Mouse (Mus musculus): ENCODE measurements around the gene Cadm2. TPM values are rescaled to one million over a fixed set of nuclear protein-coding genes. Genes with fewer than 3 reads are reported as not detected.

The Cadm2 gene
- polyA plus RNA-seq, 1 experiment from 2014 or later = 14.8 TPM

DNA sequence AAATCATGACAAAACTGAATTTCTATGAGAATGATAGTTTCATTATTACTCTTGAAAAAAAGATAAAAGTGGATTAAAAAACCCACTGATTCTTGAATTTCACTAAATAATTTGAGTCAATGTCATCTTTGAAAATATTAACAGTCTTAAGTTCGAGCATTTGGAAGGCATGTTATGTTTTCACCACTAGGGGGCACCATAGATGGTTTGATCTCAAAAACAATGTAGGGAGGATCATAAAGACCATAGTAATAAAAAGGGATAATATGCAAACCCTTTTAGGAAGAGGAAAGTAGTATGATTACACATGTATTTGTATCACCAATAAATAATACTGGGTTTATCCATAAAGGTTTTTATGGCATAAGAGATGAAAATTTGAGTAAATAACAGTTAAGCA, 385.8 kb downstream of the Cadm2 start:
- no peak overlapping the region for H3K4me2 ChIP-seq (replicated peaks)
- H3K9ac ChIP-seq = no peak overlapping the region
- WGBS = 25% methylated on average over 1 of the region's 1 CpGs
- no peaks in the 10 kb centered on the region for H3K36me3 ChIP-seq
- no peak overlapping the region for H3K4me3 ChIP-seq
- no peak for ATAC-seq (ENCODE audit: low FRiP score)
- H3K9me3 ChIP-seq (replicated peaks) = no peaks in the 10 kb centered on the region
- no peak overlapping the region for H3K27ac ChIP-seq
- no peaks in the 10 kb centered on the region for H3K27me3 ChIP-seq
- H3K4me1 ChIP-seq = no peaks in the 10 kb centered on the region

GRCm38 (mm10) chr16:67226696-67227095, 394.0 kb downstream of the Cadm2 start:
- Histone ChIP-seq H3K27me3 (no peaks in the 10 kb centered on the region), H3K27ac (no peak overlapping the region), H3K4me2 (replicated peaks) (no peak overlapping the region), H3K4me1 (no peaks in the 10 kb centered on the region), H3K4me3 (no peak overlapping the region), H3K9me3 (replicated peaks) (no peaks in the 10 kb centered on the region), H3K36me3 (no peaks in the 10 kb centered on the region), H3K9ac (no peak overlapping the region)
- 73% methylated on average over 1 of the region's 1 CpGs for WGBS
- ATAC-seq (ENCODE audit: low FRiP score) = no peak

- Histone ChIP-seq H3K9ac (no peak overlapping the region), H3K4me2 (replicated peaks) (no peak overlapping the region), H3K9me3 (replicated peaks) (no peaks in the 10 kb centered on the region), H3K36me3 (no peaks in the 10 kb centered on the region), H3K4me3 (no peak overlapping the region), H3K27ac (no peak overlapping the region), H3K27me3 (no peaks in the 10 kb centered on the region), H3K4me1 (no peaks in the 10 kb centered on the region)
- no peak for ATAC-seq (ENCODE audit: low FRiP score)
Observed at GRCm38 (mm10) chr16:67203329-67203728, 417.4 kb downstream of the Cadm2 start.

DNA sequence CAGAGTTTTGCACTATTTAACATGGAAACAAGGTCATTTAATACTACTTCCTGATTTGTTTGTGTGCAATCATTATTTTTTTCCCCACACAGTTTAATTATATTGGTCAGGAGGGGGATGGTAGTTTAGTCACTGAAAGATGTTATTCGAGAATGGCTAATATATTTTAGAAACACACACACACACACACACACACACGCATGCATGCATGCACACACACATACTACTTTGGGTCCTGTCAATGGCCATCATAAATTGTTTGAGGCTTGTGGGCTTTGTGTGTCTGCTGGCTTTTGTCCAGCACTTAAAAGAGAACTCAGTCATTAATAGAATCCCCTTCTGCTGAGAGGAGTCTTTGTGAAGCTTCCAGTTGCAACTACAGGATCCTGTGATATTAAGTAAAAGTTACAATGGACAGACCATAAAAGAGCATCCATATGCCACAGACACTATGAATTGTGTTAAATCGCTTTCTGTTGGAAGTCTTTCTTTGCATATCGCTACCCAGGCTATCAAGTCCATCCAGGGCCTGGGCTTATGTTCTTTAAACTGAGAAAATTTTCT, 427.8 kb downstream of the Cadm2 start:
- H3K27ac ChIP-seq = no peak overlapping the region
- 79% methylated on average over 4 of the region's 4 CpGs for WGBS
- ATAC-seq (ENCODE audit: low FRiP score) = no peak

DNA sequence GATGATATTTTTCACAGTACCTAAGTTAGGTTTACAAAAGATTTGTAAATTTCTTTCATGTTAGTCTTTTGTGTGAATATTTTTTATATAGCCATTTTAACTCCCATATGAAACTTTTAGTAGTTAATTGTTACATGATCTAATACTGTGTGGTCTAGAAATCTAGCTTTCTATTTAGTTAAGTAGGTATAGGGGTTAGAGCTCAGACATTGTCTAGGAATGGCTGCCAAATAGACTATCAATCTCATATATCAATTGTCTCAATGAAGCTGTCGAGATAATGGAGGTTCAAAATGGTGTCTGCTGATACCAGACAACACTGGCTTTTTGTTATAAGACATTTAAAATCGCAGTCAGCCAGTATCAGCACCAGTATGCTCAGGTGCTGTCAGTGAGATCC, 428.3 kb downstream of the Cadm2 start:
- no peaks in the 10 kb centered on the region for H3K36me3 ChIP-seq
- H3K9me3 ChIP-seq (replicated peaks) = no peaks in the 10 kb centered on the region
- no peaks in the 10 kb centered on the region for H3K27me3 ChIP-seq
- H3K4me1 ChIP-seq = no peaks in the 10 kb centered on the region
- no peak overlapping the region for H3K4me3 ChIP-seq
- ATAC-seq (ENCODE audit: low FRiP score) = no peak
- no peak overlapping the region for H3K4me2 ChIP-seq (replicated peaks)
- H3K9ac ChIP-seq = no peak overlapping the region
- no peak overlapping the region for H3K27ac ChIP-seq
- WGBS = 60% methylated on average over 2 of the region's 2 CpGs

More for the DNA sequence above, 427.8 kb downstream of the Cadm2 start:
- no peaks in the 10 kb centered on the region for H3K9me3 ChIP-seq (replicated peaks)
- no peak overlapping the region for H3K4me2 ChIP-seq (replicated peaks)
- no peak overlapping the region for H3K4me3 ChIP-seq
- H3K36me3 ChIP-seq = no peaks in the 10 kb centered on the region
- no peak overlapping the region for H3K9ac ChIP-seq
- H3K27me3 ChIP-seq = no peaks in the 10 kb centered on the region
- H3K4me1 ChIP-seq = no peaks in the 10 kb centered on the region

DNA sequence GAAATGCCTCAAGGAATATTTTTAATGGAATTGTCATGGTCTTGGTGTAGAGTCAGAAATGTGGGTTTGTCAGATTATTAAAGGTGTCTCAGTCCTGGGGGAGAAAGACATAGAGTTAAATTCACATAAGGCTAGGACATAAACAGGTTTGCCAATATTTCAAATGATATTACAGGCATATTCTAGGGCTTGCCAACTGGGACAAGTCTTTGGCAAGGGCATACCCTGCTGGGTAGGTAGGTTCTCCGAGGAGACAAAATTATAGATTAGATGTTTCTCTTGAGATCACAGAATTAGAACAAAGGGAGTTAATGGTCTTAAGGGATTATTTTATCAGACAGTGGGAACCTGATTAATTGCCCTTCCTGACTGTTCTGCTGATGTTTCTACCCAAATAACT, 434.4 kb downstream of the Cadm2 start:
- H3K36me3 ChIP-seq = no peaks in the 10 kb centered on the region

DNA sequence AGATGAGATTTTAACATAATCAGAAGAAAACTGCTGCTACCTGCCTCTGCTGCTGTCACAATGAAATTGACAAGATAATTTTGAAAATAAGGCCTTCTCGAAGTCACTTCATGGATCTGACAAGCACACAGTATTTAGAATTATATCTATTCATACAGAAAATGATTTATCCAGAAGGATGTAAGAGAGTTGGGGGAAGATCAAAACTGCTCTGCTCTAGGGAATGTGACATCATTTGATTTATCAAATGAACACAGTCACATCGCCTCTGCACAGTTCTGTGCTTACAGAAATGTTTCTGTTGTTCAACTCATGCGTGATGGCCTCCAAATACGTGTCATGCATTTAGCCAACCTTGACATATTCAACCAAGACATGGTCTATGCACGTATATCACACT, 437.8 kb downstream of the Cadm2 start:
- H3K9ac ChIP-seq = no peak overlapping the region
- no peak overlapping the region for H3K27ac ChIP-seq
- ATAC-seq (ENCODE audit: low FRiP score) = no peak
- no peaks in the 10 kb centered on the region for H3K9me3 ChIP-seq (replicated peaks)
- no peaks in the 10 kb centered on the region for H3K4me1 ChIP-seq
- H3K4me3 ChIP-seq = no peak overlapping the region
- H3K27me3 ChIP-seq = no peaks in the 10 kb centered on the region
- 74% methylated on average over 5 of the region's 5 CpGs for WGBS
- no peak overlapping the region for H3K4me2 ChIP-seq (replicated peaks)
- no peaks in the 10 kb centered on the region for H3K36me3 ChIP-seq

More for the DNA sequence above, 434.4 kb downstream of the Cadm2 start:
- H3K4me2 ChIP-seq (replicated peaks) = no peak overlapping the region
- no peaks in the 10 kb centered on the region for H3K27me3 ChIP-seq
- no peaks in the 10 kb centered on the region for H3K4me1 ChIP-seq
- ATAC-seq (ENCODE audit: low FRiP score) = no peak
- no peak overlapping the region for H3K9ac ChIP-seq
- WGBS = 88% methylated on average over 1 of the region's 1 CpGs
- no peak overlapping the region for H3K27ac ChIP-seq
- H3K4me3 ChIP-seq = no peak overlapping the region
- no peaks in the 10 kb centered on the region for H3K9me3 ChIP-seq (replicated peaks)

- H3K9me3 ChIP-seq (replicated peaks) = no peaks in the 10 kb centered on the region
- H3K9ac ChIP-seq = no peak overlapping the region
- H3K27me3 ChIP-seq = no peaks in the 10 kb centered on the region
- 59% methylated on average over 4 of the region's 4 CpGs for WGBS
- peak; percentile 50; the same call in 1 of the 2 replicates for ATAC-seq (ENCODE audit: low FRiP score)
- H3K27ac ChIP-seq = no peak overlapping the region
- no peaks in the 10 kb centered on the region for H3K4me1 ChIP-seq
- no peaks in the 10 kb centered on the region for H3K36me3 ChIP-seq
- no peak overlapping the region for H3K4me3 ChIP-seq
- H3K4me2 ChIP-seq (replicated peaks) = no peak overlapping the region
Observed at GRCm38 (mm10) chr16:67175386-67175785, 445.3 kb downstream of the Cadm2 start.

GRCm38 (mm10) chr16:67162211-67162790, 458.4 kb downstream of the Cadm2 start:
- ATAC-seq (ENCODE audit: low FRiP score) = no peak
- H3K9me3 ChIP-seq (replicated peaks) = no peaks in the 10 kb centered on the region
- H3K27ac ChIP-seq = no peak overlapping the region
- no peaks in the 10 kb centered on the region for H3K4me1 ChIP-seq
- H3K27me3 ChIP-seq = no peaks in the 10 kb centered on the region
- H3K4me2 ChIP-seq (replicated peaks) = no peak overlapping the region
- H3K4me3 ChIP-seq = no peak overlapping the region
- no peaks in the 10 kb centered on the region for H3K36me3 ChIP-seq
- 34% methylated on average over 6 of the region's 6 CpGs for WGBS
- H3K9ac ChIP-seq = no peak overlapping the region

DNA sequence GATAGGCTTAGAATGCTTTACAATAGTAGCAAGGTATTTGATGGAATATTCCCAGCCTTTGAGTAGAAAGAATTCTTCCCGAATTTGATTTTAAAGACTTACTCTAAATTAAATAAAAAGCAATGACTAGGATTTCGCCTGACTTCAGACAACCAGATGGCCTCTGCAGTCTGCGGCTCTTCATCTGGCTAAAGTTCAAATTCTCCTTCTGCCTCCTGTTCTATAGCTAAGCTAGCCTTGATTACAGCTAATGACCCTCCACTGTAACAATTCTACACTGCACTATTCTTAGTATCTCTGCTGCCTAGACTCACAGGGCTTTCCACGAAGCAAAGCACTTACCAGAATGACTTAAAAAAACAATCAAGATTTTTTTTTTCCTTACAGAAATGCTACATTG, 495.9 kb downstream of the Cadm2 start:
- WGBS = 78% methylated on average over 4 of the region's 4 CpGs
- Histone ChIP-seq H3K27ac (no peak overlapping the region), H3K4me2 (replicated peaks) (no peak overlapping the region), H3K27me3 (no peaks in the 10 kb centered on the region), H3K36me3 (no peaks in the 10 kb centered on the region), H3K9me3 (replicated peaks) (no peaks in the 10 kb centered on the region), H3K4me1 (no peaks in the 10 kb centered on the region), H3K4me3 (no peak overlapping the region), H3K9ac (no peak overlapping the region)
- no peak for ATAC-seq (ENCODE audit: low FRiP score)

DNA sequence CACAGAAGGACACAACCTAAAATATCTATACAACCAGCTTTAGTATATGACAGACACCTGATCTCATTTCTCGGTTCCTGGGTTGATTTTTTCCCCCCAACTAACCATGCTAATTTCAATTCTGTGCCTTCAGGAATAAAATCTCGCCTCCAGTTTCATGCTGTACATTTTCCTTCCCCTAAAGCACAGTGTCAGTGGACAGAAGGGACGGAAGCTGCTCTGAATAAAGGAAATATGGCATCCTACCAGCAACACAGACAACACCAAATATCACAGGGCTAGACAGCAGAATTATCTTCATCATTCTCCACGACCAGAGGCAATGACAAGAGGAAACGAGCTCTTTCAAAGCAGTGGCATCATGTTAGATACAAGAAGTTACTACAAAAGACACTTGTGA, 498.2 kb downstream of the Cadm2 start:
- 70% methylated on average over 5 of the region's 5 CpGs for WGBS
- no peaks in the 10 kb centered on the region for H3K4me1 ChIP-seq
- no peak for ATAC-seq (ENCODE audit: low FRiP score)

DNA sequence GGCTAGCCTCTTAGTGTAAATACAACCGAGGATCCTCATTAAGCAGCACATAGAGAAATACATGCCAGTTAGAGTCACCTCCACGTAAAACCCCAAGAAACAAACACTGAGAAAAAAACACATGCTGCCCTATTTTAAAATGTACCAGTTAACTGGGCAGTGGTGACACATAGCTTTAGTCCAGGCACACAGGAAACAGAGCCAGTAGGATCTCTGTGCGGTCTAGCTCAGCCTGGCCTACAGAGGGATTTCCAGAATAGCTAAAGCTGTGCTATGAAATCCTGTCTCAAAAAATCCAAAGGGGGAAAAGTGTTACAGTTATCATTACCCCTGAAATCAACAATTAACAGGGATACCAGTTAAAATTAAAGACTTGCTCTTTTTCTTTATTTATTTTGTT, 498.9 kb downstream of the Cadm2 start:
- no peaks in the 10 kb centered on the region for H3K27me3 ChIP-seq
- no peaks in the 10 kb centered on the region for H3K36me3 ChIP-seq
- H3K27ac ChIP-seq = no peak overlapping the region
- ATAC-seq (ENCODE audit: low FRiP score) = no peak
- no peaks in the 10 kb centered on the region for H3K9me3 ChIP-seq (replicated peaks)
- H3K4me3 ChIP-seq = no peak overlapping the region
- H3K9ac ChIP-seq = no peak overlapping the region
- no peak overlapping the region for H3K4me2 ChIP-seq (replicated peaks)
- 94% methylated on average over 3 of the region's 3 CpGs for WGBS
- H3K4me1 ChIP-seq = no peaks in the 10 kb centered on the region

More for the DNA sequence above, 498.2 kb downstream of the Cadm2 start:
- no peaks in the 10 kb centered on the region for H3K9me3 ChIP-seq (replicated peaks)
- no peak overlapping the region for H3K9ac ChIP-seq
- H3K27me3 ChIP-seq = no peaks in the 10 kb centered on the region
- H3K27ac ChIP-seq = no peak overlapping the region
- H3K36me3 ChIP-seq = no peaks in the 10 kb centered on the region
- H3K4me2 ChIP-seq (replicated peaks) = no peak overlapping the region
- no peak overlapping the region for H3K4me3 ChIP-seq

GRCm38 (mm10) chr16:67106478-67107061, 514.1 kb downstream of the Cadm2 start:
- ATAC-seq (ENCODE audit: low FRiP score) = no peak
- Histone ChIP-seq H3K27me3 (no peaks in the 10 kb centered on the region), H3K4me3 (no peak overlapping the region), H3K27ac (no peak overlapping the region), H3K9ac (no peak overlapping the region), H3K36me3 (no peaks in the 10 kb centered on the region), H3K4me1 (no peaks in the 10 kb centered on the region), H3K4me2 (replicated peaks) (no peak overlapping the region), H3K9me3 (replicated peaks) (no peaks in the 10 kb centered on the region)
- 61% methylated on average over 8 of the region's 8 CpGs for WGBS

Data from hindbrain, embryonic 12.5 days (tissue).